Mouse (Mus musculus) urinary bladder, adult 2 months (tissue): Measurements from ENCODE around the gene Tm6sf2. TPM values are rescaled to one million over a fixed set of nuclear protein-coding genes. Genes with fewer than 3 reads are reported as not detected.

Experiments
- DNase-seq: peaks from one replicate; pipeline ENCODE4 v3.0.0; 2022; ENCODE audit warnings: low spot score
- polyA plus RNA-seq: library from polyadenylated mRNA; depleted of rRNA; stranded (reverse); fragments of >200 nt; gene quantifications from 2 replicates; pipeline ENCODE4 v1.2.3, GENCODE M21; 2012

Tm6sf2 gene
- polyA plus RNA-seq, 1 experiment, result 2.5 TPM

DNA sequence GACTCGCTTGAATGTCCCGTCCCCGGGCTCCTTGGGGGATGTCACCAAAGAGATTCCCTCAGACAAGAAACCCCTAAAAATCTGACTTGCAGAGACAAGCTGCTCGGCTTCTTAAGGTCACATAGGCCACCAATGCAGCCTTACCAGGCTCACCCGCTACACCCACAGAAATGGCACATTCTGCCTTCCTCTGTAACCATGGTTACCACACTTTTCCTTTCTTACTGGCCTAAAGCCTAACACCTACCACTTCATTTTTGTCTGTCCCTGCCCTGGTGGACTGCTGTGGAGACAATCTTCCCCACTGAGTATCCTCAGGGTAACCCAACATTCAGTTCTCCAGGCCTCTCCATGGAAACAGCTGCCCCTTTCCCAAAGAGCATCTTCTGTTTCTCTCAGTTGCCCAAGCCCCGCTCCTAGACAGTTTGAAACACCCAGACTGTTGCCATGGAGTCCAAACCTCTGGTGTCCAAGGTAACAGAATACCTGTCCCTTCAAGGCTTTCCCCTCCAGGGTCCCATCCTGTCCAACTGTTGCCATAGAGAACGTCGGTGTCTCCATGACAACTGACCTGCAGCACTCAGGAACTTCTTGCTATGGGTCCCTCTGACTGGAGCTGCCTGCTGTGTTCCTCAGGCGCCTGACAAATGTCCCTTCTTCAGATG lies 16.7 kb downstream of the Tm6sf2 start:
- DNase-seq, result no peak

- no peak for DNase-seq
Observed at GRCm38 (mm10) chr8:70092786-70093185, 20.1 kb downstream of the Tm6sf2 start.

DNA sequence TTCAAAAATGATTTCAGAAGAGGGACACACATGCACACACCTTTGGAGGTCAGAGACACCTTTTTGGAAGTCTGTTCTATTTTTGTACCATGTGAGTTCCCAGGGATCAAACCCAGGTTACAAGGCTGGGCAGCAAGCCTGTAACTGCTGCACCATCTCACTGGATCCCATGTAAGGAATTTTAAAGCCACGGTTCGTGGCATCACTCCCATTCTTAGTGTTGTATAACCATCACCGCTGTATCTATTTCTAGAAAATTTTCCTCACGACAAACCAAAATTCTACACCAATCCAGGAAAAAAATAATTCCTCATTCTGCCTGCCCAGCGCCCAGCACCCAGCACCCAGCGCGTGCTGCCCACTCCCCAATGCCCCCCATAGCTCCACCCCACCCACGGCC lies 26.6 kb downstream of the Tm6sf2 start:
- DNase-seq, result no peak

GRCm38 (mm10) chr8:70100241-70100640 lies 27.5 kb downstream of the Tm6sf2 start:
- no peak for DNase-seq

- DNase-seq, result no peak
Observed at GRCm38 (mm10) chr8:70104506-70104905, 31.8 kb downstream of the Tm6sf2 start.

- no peak for DNase-seq
Observed at GRCm38 (mm10) chr8:70104922-70105321, 32.2 kb downstream of the Tm6sf2 start.

- DNase-seq, result no peak
Observed at GRCm38 (mm10) chr8:70110451-70110850, 37.7 kb downstream of the Tm6sf2 start.

DNA sequence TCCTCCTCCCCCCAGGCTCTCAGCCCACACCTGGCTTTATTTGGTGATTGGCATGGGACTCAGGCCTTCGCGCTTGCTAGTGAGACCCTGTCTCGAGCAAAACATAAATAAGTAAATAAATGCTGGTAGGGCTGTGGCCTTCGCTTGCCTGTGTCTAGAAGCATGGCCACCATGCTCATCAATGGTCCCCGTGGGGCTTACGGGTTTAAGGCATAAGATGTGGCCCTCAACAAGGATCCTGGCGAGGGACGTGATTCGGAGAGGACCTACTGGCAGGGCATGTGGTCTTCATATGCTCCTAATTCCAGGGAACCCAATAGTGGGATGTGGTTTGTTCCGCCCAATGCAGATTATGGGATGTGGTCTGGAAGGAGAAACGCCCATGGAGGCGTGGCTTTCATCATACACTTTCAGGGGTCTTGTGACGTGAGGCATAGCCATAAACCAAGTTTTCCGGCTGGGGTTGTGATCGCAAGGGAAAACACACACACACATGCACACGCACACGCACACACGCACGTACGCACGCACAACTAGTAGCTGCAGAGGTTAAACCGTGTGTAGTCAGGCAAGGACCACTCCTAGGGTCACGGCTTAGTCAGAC lies 38.6 kb downstream of the Tm6sf2 start:
- no peak for DNase-seq

DNA sequence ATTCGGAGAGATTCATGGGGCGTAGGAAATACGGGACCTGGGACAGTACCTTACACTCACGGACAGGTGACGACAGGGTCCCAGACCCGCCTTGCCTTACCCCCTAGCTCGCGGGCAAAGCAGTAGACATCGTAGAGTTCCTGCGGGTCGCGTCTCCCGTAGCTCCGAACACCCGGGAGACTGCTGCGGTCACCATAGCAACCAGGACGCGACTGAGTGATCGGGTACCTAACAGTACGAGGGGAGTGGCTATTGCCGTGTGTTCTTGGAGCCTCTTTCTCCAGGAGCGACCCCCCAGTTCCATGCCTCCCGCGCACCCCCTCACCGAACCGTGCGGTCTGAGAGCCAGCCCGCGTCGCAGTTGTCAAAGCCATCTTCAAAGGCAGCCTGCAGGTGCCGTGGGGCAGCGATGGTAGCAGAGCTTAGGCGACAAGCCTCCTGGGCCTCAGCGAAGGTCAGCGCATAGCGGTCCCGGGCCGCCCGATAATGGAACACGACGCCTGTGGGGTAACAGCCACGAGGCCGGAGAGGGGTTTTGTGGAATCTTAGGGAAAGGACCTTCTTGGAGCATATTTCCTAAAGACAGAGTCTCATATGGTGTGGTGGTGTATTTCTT lies 39.8 kb downstream of the Tm6sf2 start:
- no peak for DNase-seq

DNA sequence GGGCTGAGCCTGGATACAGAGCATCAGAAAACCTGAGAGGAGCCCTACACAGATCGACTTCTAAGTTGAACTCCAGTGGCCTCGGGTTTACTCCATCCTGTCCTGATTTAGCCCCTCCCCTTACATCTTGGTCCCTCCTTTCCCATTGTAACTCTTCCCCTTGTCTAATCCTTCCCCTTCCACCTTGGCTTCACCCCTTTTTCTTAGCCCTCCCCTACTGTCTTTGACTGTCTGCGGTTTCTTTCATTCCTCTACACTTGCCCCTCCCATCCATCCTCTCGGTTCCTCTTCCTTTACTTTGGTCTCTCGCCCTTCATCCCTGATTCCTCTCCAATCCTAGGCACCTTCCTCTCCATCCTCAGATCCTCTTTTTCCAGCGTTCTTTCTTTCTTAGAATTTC lies 41.8 kb downstream of the Tm6sf2 start:
- no peak for DNase-seq

GRCm38 (mm10) chr8:70114892-70115291 lies 42.2 kb downstream of the Tm6sf2 start:
- DNase-seq, result no peak

- DNase-seq, result no peak
Observed at GRCm38 (mm10) chr8:70117611-70118010, 44.9 kb downstream of the Tm6sf2 start.

- no peak for DNase-seq
Observed at GRCm38 (mm10) chr8:70118726-70119700, 46.3 kb downstream of the Tm6sf2 start.

GRCm38 (mm10) chr8:70120667-70121066 lies 47.9 kb downstream of the Tm6sf2 start, which contains the start of gene Ncan:
Ncan (minus strand) TSS chr8:70120873.
- DNase-seq, result no peak

DNA sequence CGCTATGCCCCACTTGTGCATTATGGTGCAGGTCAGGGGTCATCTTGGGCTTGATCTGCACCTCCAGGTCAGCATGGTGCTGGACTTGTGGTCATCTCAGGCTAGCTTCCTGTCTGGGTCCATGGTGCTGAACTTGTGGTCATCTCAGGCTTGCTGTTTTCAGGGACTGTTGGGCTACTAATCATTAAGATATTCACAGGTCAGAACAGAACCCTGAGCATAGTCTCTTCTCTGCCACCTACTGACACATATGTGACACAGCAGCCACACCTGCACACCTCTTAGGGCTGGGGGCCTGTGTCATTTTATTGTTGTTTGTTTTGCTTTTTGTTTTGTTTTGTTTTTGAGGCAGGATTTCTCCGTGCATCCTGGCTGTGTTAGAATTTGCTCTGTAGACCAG lies 50.1 kb downstream of the Tm6sf2 start:
- DNase-seq, result no peak

DNA sequence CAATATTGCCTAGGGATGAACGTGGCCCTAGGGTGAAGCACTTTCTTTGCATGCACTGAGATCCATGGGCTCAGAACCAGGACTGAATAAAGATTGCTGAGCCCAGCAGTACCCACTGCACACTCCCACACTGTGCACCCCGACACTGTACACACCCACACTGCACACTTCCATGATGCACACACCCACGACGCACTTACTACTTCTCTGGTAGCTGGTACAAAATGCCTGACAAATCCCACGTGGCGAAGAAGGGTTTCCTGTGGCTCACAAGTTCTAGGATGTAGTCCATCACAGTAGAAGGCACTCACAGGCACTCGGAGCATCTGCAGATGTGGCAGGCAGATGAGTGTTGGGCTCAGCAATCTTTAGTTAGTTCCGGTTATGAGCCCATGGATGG lies 52.3 kb downstream of the Tm6sf2 start:
- DNase-seq, result no peak

DNA sequence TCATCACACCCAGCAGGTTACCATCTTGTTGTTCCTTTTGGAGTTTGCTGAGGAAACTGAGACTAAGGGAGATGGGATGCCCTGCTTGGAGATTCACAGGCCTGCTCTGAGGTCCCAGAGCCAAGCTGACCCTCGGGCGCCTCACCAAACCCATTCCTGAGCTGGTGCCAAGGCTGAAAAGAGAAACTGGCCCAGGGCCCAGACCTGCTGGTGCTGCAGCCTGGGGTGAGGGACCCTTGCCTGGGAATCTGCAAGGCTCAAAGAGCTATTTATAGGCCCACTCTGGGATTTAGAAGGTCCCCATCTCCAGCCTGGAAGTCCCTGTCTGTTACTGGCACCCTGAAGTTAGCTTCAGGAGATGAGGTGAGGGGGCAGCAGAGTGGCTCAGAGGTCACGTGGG lies 55.7 kb downstream of the Tm6sf2 start:
- DNase-seq, result no peak

- no peak for DNase-seq
Observed at GRCm38 (mm10) chr8:70129309-70129952, 56.7 kb downstream of the Tm6sf2 start.
